Mouse (Mus musculus): ENCODE results near the gene Krt73. TPM values are rescaled to one million over a fixed set of nuclear protein-coding genes. Genes with fewer than 3 reads are reported as not detected.

Krt73 gene
- polyA plus RNA-seq, 1 experiment: not detected

DNA sequence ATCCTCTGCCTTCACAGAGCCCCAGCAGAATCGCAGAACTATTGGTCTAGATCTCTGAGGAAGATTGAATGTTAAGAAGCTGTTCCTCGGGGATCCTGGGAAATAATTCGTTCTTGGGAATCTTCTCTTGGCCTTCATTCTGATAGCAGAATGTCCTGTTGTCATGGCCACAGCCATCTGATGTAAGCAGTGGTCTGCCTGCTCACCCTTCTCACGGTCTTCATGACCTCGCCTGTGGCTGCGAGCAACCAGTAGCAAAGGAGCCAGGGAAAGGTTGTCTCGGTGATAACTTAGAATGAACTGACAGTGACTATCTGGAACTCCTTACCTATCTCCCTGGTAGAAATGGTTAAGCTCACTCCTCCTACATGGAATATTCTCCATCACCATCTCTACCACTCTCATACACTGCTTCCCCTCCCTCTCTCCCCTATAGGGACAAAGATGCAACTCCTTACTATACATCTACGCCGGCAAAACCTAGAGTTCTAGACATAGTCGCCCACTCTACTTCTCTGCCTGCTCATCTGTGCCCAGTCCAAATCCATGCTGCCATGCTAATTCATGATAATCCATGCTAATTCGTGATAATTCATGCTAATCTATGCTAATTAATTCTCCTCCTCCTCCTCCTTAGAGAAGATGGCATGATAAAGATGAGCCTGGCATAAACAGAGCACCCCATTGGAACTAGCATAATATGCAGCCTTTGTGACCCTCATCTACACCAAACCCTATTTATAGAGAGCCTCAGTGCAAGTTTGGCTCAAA, 1.1 kb upstream of the Krt73 start:
- Histone ChIP-seq H3K4me2 (ENCODE audit: low read depth) (no peak overlapping the region), H3K27me3 (ENCODE audit: control insufficient read depth, insufficient read depth, insufficient read length) (peaks cover 48% of the 10 kb centered on the region), H3ac (ENCODE audit: control insufficient read depth, insufficient read length) (no peak overlapping the region), H3K79me2 (ENCODE audit: control insufficient read depth, insufficient read depth) (no peaks in the 10 kb centered on the region), H3K36me3 (ENCODE audit: control insufficient read depth, insufficient read depth) (no peaks in the 10 kb centered on the region), H3K4me3 (no peak overlapping the region)
- TF ChIP-seq USF1 (IDR thresholded peaks at IDR 0.05; ENCODE audit: low read depth): no peak
- no peak for TF ChIP-seq POLR2AphosphoS2 (IDR thresholded peaks at IDR 0.05; ENCODE audit: insufficient read length, low read depth)
- TF ChIP-seq CEBPB (IDR thresholded peaks at IDR 0.05; ENCODE audit: insufficient read depth, poor library complexity, severe bottlenecking): no peak
- TF ChIP-seq E2F4 (IDR thresholded peaks at IDR 0.05; ENCODE audit: insufficient read depth): no peak
- TF ChIP-seq REST (IDR thresholded peaks at IDR 0.05; ENCODE audit: insufficient read depth, insufficient read length): no peak
- no peak for TF ChIP-seq MYOG (IDR thresholded peaks at IDR 0.05; ENCODE audit: control insufficient read depth in 1 of 3, insufficient read depth in 1 of 3, insufficient read length in 2 of 3, low read depth in 2 of 3)
- no peak for TF ChIP-seq MYOD1 (IDR thresholded peaks at IDR 0.05; ENCODE audit: control insufficient read depth in 1 of 3, insufficient read length in 2 of 3, low read depth in 2 of 3)
- TF ChIP-seq SRF (IDR thresholded peaks at IDR 0.05; ENCODE audit: control insufficient read depth, insufficient read length, low read depth): no peak
- TF ChIP-seq TCF3 (IDR thresholded peaks at IDR 0.05; ENCODE audit: insufficient read length, low read depth): no peak
- no peak for TF ChIP-seq TCF12 (IDR thresholded peaks at IDR 0.05; ENCODE audit: insufficient read depth, poor library complexity, severe bottlenecking)
- TF ChIP-seq POLR2A (IDR thresholded peaks at IDR 0.05; ENCODE audit: insufficient read length, low read depth): no peak
- TF ChIP-seq MAX (IDR thresholded peaks at IDR 0.05; ENCODE audit: low read depth): no peak

DNA sequence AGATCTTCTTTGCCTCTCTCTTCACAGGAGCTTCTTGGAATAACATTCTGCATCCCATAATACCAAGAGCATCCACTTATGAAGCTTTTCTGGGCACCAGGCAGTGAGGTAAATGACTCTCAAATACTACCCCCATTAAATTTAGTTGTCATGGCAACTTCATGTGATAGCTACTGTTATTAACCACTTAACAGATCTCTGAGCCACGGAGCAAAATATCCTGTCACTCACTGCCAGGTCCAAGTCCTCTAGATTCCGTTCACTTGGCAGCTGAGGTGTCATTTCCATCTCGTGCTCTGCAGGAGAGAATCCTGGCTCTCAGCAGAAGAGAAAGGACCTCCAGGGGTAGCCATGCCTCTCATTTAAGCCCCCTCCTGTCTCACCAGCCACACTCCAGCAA, 11.3 kb downstream of the Krt73 start:
- Histone ChIP-seq H3ac (ENCODE audit: control insufficient read depth, insufficient read length) (no peak overlapping the region), H3K36me3 (ENCODE audit: control insufficient read depth, insufficient read depth) (no peaks in the 10 kb centered on the region), H3K4me2 (ENCODE audit: low read depth) (no peak overlapping the region), H3K27me3 (ENCODE audit: control insufficient read depth, insufficient read depth, insufficient read length) (peaks cover 60% of the 10 kb centered on the region), H3K4me3 (no peak overlapping the region), H3K79me2 (ENCODE audit: control insufficient read depth, insufficient read depth) (no peaks in the 10 kb centered on the region)
- TF ChIP-seq E2F4 (IDR thresholded peaks at IDR 0.05; ENCODE audit: insufficient read depth) (no peak), MAX (IDR thresholded peaks at IDR 0.05; ENCODE audit: low read depth) (no peak), POLR2A (IDR thresholded peaks at IDR 0.05; ENCODE audit: insufficient read length, low read depth) (no peak), USF1 (IDR thresholded peaks at IDR 0.05; ENCODE audit: low read depth) (no peak), CEBPB (IDR thresholded peaks at IDR 0.05; ENCODE audit: insufficient read depth, poor library complexity, severe bottlenecking) (no peak), REST (IDR thresholded peaks at IDR 0.05; ENCODE audit: insufficient read depth, insufficient read length) (no peak), SRF (IDR thresholded peaks at IDR 0.05; ENCODE audit: control insufficient read depth, insufficient read length, low read depth) (no peak), MYOG (IDR thresholded peaks at IDR 0.05; ENCODE audit: control insufficient read depth in 1 of 3, insufficient read depth in 1 of 3, insufficient read length in 2 of 3, low read depth in 2 of 3) (no peak), POLR2AphosphoS2 (IDR thresholded peaks at IDR 0.05; ENCODE audit: insufficient read length, low read depth) (no peak), TCF12 (IDR thresholded peaks at IDR 0.05; ENCODE audit: insufficient read depth, poor library complexity, severe bottlenecking) (no peak)

- no peaks in the 10 kb centered on the region for H3K79me2 ChIP-seq (ENCODE audit: control insufficient read depth, insufficient read depth)
- H3K36me3 ChIP-seq (ENCODE audit: control insufficient read depth, insufficient read depth): no peaks in the 10 kb centered on the region
- TF ChIP-seq TCF12 (IDR thresholded peaks at IDR 0.05; ENCODE audit: insufficient read depth, poor library complexity, severe bottlenecking) (no peak), MAX (IDR thresholded peaks at IDR 0.05; ENCODE audit: low read depth) (no peak)
- no peak within 1 kb of the TSS for H3ac ChIP-seq (ENCODE audit: control insufficient read depth, insufficient read length)
- no peak within 1 kb of the TSS for H3K4me3 ChIP-seq
- peaks cover 60% of the 10 kb centered on the region for H3K27me3 ChIP-seq (ENCODE audit: control insufficient read depth, insufficient read depth, insufficient read length)
- no peak within 1 kb of the TSS for H3K4me2 ChIP-seq (ENCODE audit: low read depth)
Measured at GRCm38 (mm10) chr15:101786360-101786759, 15.8 kb downstream of the Krt73 start, which contains the start of gene Krt72. Gene Krt72 (minus strand): TSS chr15:101786460.

GRCm38 (mm10) chr15:101773420-101773819, 28.7 kb downstream of the Krt73 start:
- no peak for TF ChIP-seq MAX (IDR thresholded peaks at IDR 0.05; ENCODE audit: low read depth)
- no peak for TF ChIP-seq SRF (IDR thresholded peaks at IDR 0.05; ENCODE audit: control insufficient read depth, insufficient read length, low read depth)
- no peak for TF ChIP-seq CEBPB (IDR thresholded peaks at IDR 0.05; ENCODE audit: insufficient read depth, poor library complexity, severe bottlenecking)
- TF ChIP-seq MYOG (IDR thresholded peaks at IDR 0.05; ENCODE audit: control insufficient read depth in 1 of 3, insufficient read depth in 1 of 3, insufficient read length in 2 of 3, low read depth in 2 of 3): no peak
- TF ChIP-seq POLR2A (IDR thresholded peaks at IDR 0.05; ENCODE audit: insufficient read length, low read depth): no peak
- no peak for TF ChIP-seq E2F4 (IDR thresholded peaks at IDR 0.05; ENCODE audit: insufficient read depth)
- TF ChIP-seq MYOD1 (IDR thresholded peaks at IDR 0.05; ENCODE audit: control insufficient read depth in 1 of 3, insufficient read length in 2 of 3, low read depth in 2 of 3): no peak
- no peak for TF ChIP-seq TCF3 (IDR thresholded peaks at IDR 0.05; ENCODE audit: insufficient read length, low read depth)
- TF ChIP-seq REST (IDR thresholded peaks at IDR 0.05; ENCODE audit: insufficient read depth, insufficient read length): no peak
- no peak for TF ChIP-seq USF1 (IDR thresholded peaks at IDR 0.05; ENCODE audit: low read depth)
- TF ChIP-seq POLR2AphosphoS2 (IDR thresholded peaks at IDR 0.05; ENCODE audit: insufficient read length, low read depth): no peak
- no peaks in the 10 kb centered on the region for H3K36me3 ChIP-seq (ENCODE audit: control insufficient read depth, insufficient read depth)
- H3ac ChIP-seq (ENCODE audit: control insufficient read depth, insufficient read length): no peak overlapping the region
- no peak overlapping the region for H3K4me2 ChIP-seq (ENCODE audit: low read depth)
- no peaks in the 10 kb centered on the region for H3K79me2 ChIP-seq (ENCODE audit: control insufficient read depth, insufficient read depth)
- H3K4me3 ChIP-seq: no peak overlapping the region
- H3K27me3 ChIP-seq (ENCODE audit: control insufficient read depth, insufficient read depth, insufficient read length): peaks cover 32% of the 10 kb centered on the region

DNA sequence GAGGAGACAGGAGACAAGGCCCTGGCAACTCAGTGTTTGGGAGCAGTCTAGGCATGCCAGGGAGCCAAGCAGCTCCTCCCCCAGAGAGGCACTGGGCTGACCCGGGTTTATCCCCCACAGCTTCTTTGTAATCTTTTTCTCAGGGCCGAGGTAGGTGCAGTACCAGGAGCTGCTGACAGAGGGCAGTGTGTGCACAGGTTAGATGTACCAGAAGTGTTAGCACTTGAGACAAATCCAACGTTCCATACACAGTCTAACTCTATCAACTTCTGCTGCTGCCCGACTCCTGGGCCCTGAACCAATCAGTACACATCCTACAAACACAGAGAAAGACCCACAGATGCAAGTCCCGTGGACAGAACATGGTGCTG, 29.4 kb downstream of the Krt73 start:
- Histone ChIP-seq H3K27me3 (ENCODE audit: control insufficient read depth, insufficient read depth, insufficient read length) (peaks cover 26% of the 10 kb centered on the region), H3ac (ENCODE audit: control insufficient read depth, insufficient read length) (no peak overlapping the region), H3K36me3 (ENCODE audit: control insufficient read depth, insufficient read depth) (no peaks in the 10 kb centered on the region), H3K4me2 (ENCODE audit: low read depth) (no peak overlapping the region), H3K4me3 (no peak overlapping the region), H3K79me2 (ENCODE audit: control insufficient read depth, insufficient read depth) (no peaks in the 10 kb centered on the region)
- TF ChIP-seq REST (IDR thresholded peaks at IDR 0.05; ENCODE audit: insufficient read depth, insufficient read length): no peak
- TF ChIP-seq USF1 (IDR thresholded peaks at IDR 0.05; ENCODE audit: low read depth): no peak
- TF ChIP-seq POLR2A (IDR thresholded peaks at IDR 0.05; ENCODE audit: insufficient read length, low read depth): no peak
- TF ChIP-seq MYOG (IDR thresholded peaks at IDR 0.05; ENCODE audit: control insufficient read depth in 1 of 3, insufficient read depth in 1 of 3, insufficient read length in 2 of 3, low read depth in 2 of 3): no peak
- no peak for TF ChIP-seq SRF (IDR thresholded peaks at IDR 0.05; ENCODE audit: control insufficient read depth, insufficient read length, low read depth)
- TF ChIP-seq TCF3 (IDR thresholded peaks at IDR 0.05; ENCODE audit: insufficient read length, low read depth): no peak
- TF ChIP-seq TCF12 (IDR thresholded peaks at IDR 0.05; ENCODE audit: insufficient read depth, poor library complexity, severe bottlenecking): no peak
- no peak for TF ChIP-seq POLR2AphosphoS2 (IDR thresholded peaks at IDR 0.05; ENCODE audit: insufficient read length, low read depth)
- TF ChIP-seq MYOD1 (IDR thresholded peaks at IDR 0.05; ENCODE audit: control insufficient read depth in 1 of 3, insufficient read length in 2 of 3, low read depth in 2 of 3): no peak

Measured in myocyte (in vitro differentiated cells).